Mouse (Mus musculus) mature B cell (primary cell): ENCODE results near the gene Gpa33.

Experiments used
- in situ Hi-C: fragments of 300-500 bp; cut with MboI; formaldehyde crosslinking; loops from 2 replicates; pipeline ENCODE4 v1.14.3; 2019

Gene Gpa33

GRCm38 (mm10) chr1:166130224-166130860, at the start of gene Gpa33:
TSS of gene Gpa33 (plus strand) at chr1:166130238.
- in situ Hi-C loops: no loop called here

- in situ Hi-C loops: no loop called here
Observed at GRCm38 (mm10) chr1:166088446-166089170, 41.4 kb upstream of the Gpa33 start.

GRCm38 (mm10) chr1:166089337-166089736, 40.7 kb upstream of the Gpa33 start:
- in situ Hi-C loops: no loop called here

GRCm38 (mm10) chr1:166089739-166090138, 40.3 kb upstream of the Gpa33 start:
- in situ Hi-C loops: no loop called here

GRCm38 (mm10) chr1:166090306-166090705, 39.7 kb upstream of the Gpa33 start:
- in situ Hi-C loops: no loop called here

GRCm38 (mm10) chr1:166094462-166094861, 35.6 kb upstream of the Gpa33 start:
- in situ Hi-C loops: no loop called here

GRCm38 (mm10) chr1:166098120-166098519, 31.9 kb upstream of the Gpa33 start:
- in situ Hi-C loops: no loop called here

GRCm38 (mm10) chr1:166102920-166103608, 27.0 kb upstream of the Gpa33 start:
- in situ Hi-C loops: no loop called here

- in situ Hi-C loops: no loop called here
Observed at GRCm38 (mm10) chr1:166104858-166105257, 25.2 kb upstream of the Gpa33 start.

GRCm38 (mm10) chr1:166105464-166105863, 24.6 kb upstream of the Gpa33 start:
- in situ Hi-C loops: no loop called here

- in situ Hi-C loops: no loop called here
Observed at GRCm38 (mm10) chr1:166114986-166115385, 15.1 kb upstream of the Gpa33 start.

GRCm38 (mm10) chr1:166115719-166116118, 14.3 kb upstream of the Gpa33 start:
- in situ Hi-C loops: no loop called here

GRCm38 (mm10) chr1:166117866-166118639, 12.0 kb upstream of the Gpa33 start:
- in situ Hi-C loops: no loop called here

- in situ Hi-C loops: no loop called here
Observed at GRCm38 (mm10) chr1:166122114-166122513, 7.9 kb upstream of the Gpa33 start.

- in situ Hi-C loops: no loop called here
Observed at GRCm38 (mm10) chr1:166123045-166123444, 7.0 kb upstream of the Gpa33 start.

GRCm38 (mm10) chr1:166123751-166124150, 6.3 kb upstream of the Gpa33 start:
- in situ Hi-C loops: no loop called here

- in situ Hi-C loops: no loop called here
Observed at GRCm38 (mm10) chr1:166124932-166125593, 5.0 kb upstream of the Gpa33 start.

GRCm38 (mm10) chr1:166126290-166126689, 3.7 kb upstream of the Gpa33 start:
- in situ Hi-C loops: no loop called here

GRCm38 (mm10) chr1:166126795-166127194, 3.2 kb upstream of the Gpa33 start:
- in situ Hi-C loops: no loop called here

GRCm38 (mm10) chr1:166127719-166128118, 2.3 kb upstream of the Gpa33 start, which contains the start of gene Dusp27:
TSS of gene Dusp27 (minus strand) at chr1:166127922.
- in situ Hi-C loops: no loop called here

- in situ Hi-C loops: no loop called here
Observed at GRCm38 (mm10) chr1:166128551-166128950, 1.5 kb upstream of the Gpa33 start.
